Mouse (Mus musculus) ovary, postnatal 10 days (tissue): ENCODE data around the gene Foxp1.

Experiments
- DNase-seq: peaks from one replicate; pipeline ENCODE4 v3.0.0; 2022; ENCODE audit warnings: low spot score

Gene Foxp1

GRCm38 (mm10) chr6:98947486-98948152, 574.9 kb downstream of the Foxp1 start:
- no peak for DNase-seq

DNA sequence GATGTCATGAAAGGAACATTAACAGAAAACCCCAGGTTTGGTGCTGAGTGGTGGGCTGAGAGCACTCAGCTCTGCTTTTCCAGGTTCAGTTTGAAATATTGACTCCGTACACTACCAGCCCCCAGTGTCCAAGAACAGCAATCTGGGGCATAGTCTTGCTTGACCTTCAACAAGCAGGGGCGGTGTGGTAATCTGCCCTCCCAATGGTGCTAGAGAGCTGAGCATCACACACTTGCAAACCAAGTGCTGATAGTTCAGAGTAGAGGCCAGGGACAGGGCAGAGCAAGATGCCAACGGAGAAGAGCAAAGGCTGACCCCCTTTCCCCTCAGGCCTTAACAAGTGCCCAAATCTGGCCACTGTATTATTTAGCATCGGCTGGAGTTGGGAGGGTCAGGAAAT, 575.8 kb downstream of the Foxp1 start:
- no peak for DNase-seq

DNA sequence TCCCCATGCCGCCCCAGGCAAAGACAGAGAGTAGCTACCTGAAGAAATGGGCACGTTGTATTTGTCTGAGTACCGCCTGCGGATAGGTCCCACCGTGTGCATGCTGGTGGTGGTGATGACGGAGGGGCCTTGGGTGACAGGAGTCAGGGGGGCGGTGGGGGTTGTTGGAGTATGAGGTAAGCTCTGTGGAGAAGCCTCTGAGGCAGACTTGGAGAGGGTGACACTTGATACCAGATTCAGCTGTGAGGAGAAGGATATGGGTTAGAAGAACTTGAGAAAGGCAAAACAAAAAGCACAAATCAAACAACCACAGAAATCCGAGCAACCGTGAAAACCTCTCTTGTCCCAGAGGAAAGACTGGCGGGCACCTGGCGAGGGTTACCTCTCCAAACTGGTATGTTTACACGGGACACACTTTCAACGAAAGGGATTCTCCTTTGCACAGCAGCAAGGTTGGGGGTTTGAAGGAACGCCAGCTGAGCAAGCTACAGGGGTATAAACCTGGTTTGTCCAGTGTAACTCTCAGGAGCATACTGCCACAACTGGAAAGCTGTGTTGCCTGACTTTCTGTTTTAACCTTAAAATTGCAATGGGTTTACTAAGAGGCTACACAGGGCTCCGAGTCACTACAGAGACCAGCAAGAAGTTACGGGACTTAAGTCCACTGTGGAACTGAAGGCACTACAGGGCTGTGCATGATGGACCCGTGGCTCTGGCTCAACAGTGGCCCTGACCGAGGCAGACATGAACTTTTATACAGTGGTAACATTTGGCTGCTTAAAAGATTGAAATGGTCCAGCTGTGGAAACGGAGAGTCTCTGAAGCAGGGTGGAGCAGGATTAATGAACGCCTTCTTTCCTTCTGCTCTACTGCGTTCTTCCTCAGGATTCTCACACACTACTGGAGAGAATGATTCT, 576.8 kb downstream of the Foxp1 start:
- no peak for DNase-seq

DNA sequence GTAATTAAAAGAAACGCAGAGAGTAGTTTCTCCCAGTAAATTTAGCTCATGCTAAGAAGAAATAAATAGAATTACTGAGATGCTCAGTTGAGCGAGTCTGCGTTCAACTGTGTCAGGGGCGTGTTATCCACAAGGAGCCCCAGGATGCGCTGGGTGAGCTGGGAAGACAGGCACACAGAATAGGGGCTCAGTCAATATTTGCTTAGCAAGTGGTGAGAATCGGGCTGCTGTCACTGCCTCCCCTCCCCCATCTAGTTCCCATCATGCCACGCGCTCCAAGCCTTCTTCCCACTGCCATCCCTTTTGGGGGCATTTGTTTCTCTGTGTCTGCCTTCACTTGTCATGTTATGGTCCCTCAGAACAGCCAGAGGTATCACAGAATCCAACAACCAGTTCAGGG, 584.2 kb downstream of the Foxp1 start:
- no peak for DNase-seq

- DNase-seq: no peak
Observed at GRCm38 (mm10) chr6:98937513-98937912, 585.0 kb downstream of the Foxp1 start.

DNA sequence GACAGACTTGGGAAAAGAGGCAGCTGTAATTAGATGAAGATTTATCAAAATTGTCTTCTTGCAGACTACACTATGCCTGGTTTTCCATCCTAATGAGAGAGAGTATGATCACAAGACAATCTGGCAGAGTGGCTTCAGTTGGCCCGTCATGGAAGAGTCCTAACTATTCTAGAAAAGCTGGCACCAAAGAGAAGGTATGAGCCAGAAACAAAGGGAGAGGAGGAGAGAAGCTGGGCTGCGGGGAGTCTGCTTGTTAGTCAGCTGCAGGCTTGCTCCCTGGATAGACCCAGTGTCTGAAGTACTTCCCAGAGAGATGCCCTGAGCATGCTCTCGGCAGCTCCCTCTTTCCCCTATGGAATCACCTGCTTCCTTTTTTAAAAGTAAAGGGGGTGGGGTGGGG, 586.1 kb downstream of the Foxp1 start:
- DNase-seq: no peak

DNA sequence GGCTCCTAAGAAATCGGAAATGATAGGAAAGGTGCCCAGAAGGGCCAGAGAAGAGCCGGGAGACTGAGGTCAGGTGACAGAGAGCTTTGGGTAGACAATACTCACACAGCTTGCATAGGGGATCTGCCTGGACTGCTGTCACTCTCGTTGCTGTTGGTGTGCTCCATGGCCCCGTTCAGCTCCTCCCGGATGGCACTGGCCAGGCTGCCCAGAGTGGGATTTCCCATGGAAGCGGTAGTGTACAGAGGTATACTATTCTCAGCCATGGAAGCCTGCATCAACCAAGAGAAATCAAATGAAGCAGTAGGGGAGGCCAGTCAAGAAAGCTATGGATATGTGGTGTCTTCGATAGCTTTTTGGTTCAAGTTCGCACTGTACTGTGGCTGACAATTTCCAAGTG, 587.4 kb downstream of the Foxp1 start:
- no peak for DNase-seq

GRCm38 (mm10) chr6:98934381-98934780, 588.1 kb downstream of the Foxp1 start:
- no peak for DNase-seq

- no peak for DNase-seq
Observed at GRCm38 (mm10) chr6:98933135-98933724, 589.3 kb downstream of the Foxp1 start.

- DNase-seq: no peak
Observed at GRCm38 (mm10) chr6:98931881-98932540, 590.5 kb downstream of the Foxp1 start.

DNA sequence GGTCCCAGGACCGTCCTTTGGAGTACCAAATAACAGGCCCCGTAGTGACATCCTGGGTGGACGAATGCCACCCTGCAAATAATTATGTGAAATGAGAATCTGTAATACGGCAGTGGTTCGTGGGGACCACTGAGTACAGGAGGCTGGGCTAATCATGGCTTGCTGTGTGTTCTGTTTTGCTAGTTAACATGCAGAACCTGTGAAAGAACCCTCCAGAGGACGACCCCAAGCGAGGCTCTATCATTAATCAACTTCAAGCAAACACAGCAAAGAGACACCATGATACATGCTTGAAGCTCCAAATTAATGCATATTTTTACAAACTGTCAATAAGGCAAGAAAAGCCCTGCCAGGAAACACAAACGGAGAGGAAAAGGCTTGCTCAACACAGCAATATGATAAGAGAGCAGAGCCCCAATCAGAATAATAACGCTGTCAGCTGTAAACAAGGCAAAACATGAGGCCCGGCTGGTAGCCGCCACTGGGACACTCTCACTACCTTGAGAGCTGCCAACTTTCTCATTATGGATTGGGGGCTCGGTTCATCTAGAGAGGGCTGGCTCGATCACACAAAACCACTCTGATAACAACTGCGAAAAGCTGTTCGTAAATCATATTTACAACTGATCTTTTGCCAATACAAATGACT, 591.7 kb downstream of the Foxp1 start:
- no peak for DNase-seq

DNA sequence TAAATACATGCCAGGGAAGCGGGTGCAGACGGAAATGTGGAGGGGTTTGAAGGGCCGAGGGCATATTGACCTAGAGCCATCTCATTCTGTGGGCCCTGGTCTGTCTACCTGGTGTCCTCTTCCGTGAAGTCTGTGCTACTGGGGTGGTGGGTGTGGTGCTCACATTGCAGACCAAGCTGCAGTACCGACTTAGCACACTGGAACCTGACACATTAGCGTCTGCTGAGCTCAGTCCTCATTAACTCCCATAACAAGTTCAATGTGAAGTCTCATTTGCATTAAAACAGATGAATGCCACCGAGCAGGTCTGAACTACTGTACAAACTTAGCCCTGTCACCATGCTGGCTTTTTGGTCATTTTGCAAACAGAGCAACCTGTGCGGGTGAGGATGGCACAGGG, 594.2 kb downstream of the Foxp1 start:
- DNase-seq: no peak

- DNase-seq: no peak
Observed at GRCm38 (mm10) chr6:98901259-98901658, 621.3 kb downstream of the Foxp1 start.

DNA sequence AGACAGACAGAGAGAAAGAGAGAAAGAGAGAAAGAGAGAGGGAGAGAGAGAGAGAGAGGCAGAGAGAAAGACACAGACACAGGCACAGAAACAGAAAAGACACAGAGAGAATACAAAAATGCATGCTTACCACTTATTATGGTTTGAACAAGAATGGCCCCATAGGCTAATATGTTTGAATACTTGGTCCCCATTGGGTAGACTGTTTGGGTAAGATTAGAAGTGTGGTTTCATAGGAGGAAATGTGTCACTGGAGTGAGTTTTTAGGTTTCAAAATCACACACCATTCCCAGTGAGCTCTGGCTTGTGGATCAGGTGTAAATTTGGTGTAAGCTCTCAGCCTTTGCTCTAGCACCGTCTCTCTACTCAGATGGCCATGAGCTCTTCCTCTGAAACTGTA, 644.3 kb downstream of the Foxp1 start:
- no peak for DNase-seq

- DNase-seq: no peak
Observed at GRCm38 (mm10) chr6:98876401-98876800, 646.1 kb downstream of the Foxp1 start.
